Mouse (Mus musculus): ENCODE results near the gene Tnfsf18. TPM values are rescaled to one million over a fixed set of nuclear protein-coding genes. Genes with fewer than 3 reads are reported as not detected.

Tnfsf18 gene
- total and polyA plus RNA-seq, 3 experiments: not detected

DNA sequence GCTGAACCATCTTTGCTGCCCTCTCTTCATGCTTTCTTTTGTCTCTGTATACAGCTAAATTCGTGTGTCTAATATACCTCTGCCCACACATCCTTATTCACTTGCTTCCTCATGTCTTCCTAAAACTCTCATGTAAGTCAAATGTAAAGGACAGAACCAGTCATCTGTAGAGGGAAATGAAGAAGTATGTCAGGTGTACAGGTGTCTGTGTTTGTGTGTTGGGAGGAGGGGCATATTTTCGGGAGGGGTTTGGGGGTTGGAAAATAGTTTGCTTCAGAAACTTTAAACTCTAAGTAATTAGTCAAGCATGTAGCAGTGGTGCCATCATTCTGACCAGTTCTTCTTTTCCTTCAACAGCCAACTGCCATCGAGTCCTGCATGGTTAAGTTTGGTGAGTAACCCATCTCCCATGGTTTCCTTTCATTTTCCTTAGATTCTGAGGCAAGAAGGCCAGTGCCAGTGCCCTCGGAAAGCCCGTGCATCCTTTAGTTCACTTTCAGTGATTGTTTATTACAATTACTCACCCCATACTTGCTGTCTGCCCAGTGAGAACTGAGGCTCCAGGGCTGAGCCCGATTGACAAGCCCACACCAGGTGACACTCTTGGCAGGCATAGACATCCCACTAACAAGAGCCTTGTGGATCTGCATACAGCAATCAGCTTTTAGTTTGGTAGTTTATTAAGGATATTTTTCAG, 5.8 kb downstream of the Tnfsf18 start:
- H3K36me3 ChIP-seq (ENCODE audit: control insufficient read depth in 1 of 2, insufficient read depth in 2 of 2, low read length in 2 of 2): no peaks in the 10 kb centered on the region
- H3K27ac ChIP-seq (ENCODE audit: control insufficient read depth, low read depth, low read length): no peak overlapping the region
- DNase-seq (ENCODE audit: low read depth, low spot score): no peak
- TF ChIP-seq ETS1 (IDR thresholded peaks at IDR 0.05; ENCODE audit: low read depth, low read length): no peak
- no peak for TF ChIP-seq RAD21 (IDR thresholded peaks at IDR 0.05; ENCODE audit: low read depth, low read length)
- no peak for TF ChIP-seq BHLHE40 (IDR thresholded peaks at IDR 0.05; ENCODE audit: borderline replicate concordance, low read depth, low read length)
- no peak for TF ChIP-seq POLR2AphosphoS5 (IDR thresholded peaks at IDR 0.05; ENCODE audit: borderline replicate concordance, low read depth, low read length)
- TF ChIP-seq CHD1 (IDR thresholded peaks at IDR 0.05; ENCODE audit: low read depth, low read length): no peak
- TF ChIP-seq ZC3H11A (IDR thresholded peaks at IDR 0.05; ENCODE audit: low read depth, low read length): no peak
- no peak for TF ChIP-seq UBTF (IDR thresholded peaks at IDR 0.05; ENCODE audit: borderline replicate concordance, insufficient read depth, low read depth, low read length)
- no peak for TF ChIP-seq MAX (IDR thresholded peaks at IDR 0.05; ENCODE audit: low read length)
- no peak for TF ChIP-seq TCF12 (IDR thresholded peaks at IDR 0.05; ENCODE audit: low read depth, low read length)
- TF ChIP-seq MXI1 (IDR thresholded peaks at IDR 0.05; ENCODE audit: low read depth, low read length): no peak
- TF ChIP-seq NRF1 (IDR thresholded peaks at IDR 0.05; ENCODE audit: insufficient read depth, low read depth, low read length, poor library complexity, severe bottlenecking): no peak
- no peak for TF ChIP-seq MYC (IDR thresholded peaks at IDR 0.05; ENCODE audit: low read depth, low read length)
- no peak for TF ChIP-seq EP300 (IDR thresholded peaks at IDR 0.05; ENCODE audit: low read depth in 1 of 2, low read length in 2 of 2)
- no peak for TF ChIP-seq JUND (IDR thresholded peaks at IDR 0.05; ENCODE audit: low read depth, low read length)
- TF ChIP-seq ZMIZ1 (IDR thresholded peaks at IDR 0.05; ENCODE audit: low read depth, low read length): no peak
- TF ChIP-seq E2F4 (IDR thresholded peaks at IDR 0.05; ENCODE audit: borderline replicate concordance, low read depth, low read length): no peak
- no peak for TF ChIP-seq ELF1 (IDR thresholded peaks at IDR 0.05; ENCODE audit: low read depth, low read length)
- no peaks in the 10 kb centered on the region for H3K9me3 ChIP-seq (replicated peaks; ENCODE audit: insufficient read depth, low read length)
- H3K9ac ChIP-seq (ENCODE audit: control insufficient read depth, low read depth, low read length, poor library complexity, severe bottlenecking): no peak overlapping the region
- no peaks in the 10 kb centered on the region for H3K4me1 ChIP-seq (ENCODE audit: control insufficient read depth in 1 of 2, insufficient read depth in 2 of 2, low read length in 2 of 2)
- no peak overlapping the region for H3K4me3 ChIP-seq (ENCODE audit: control insufficient read depth in 1 of 2, insufficient read depth in 1 of 2, low read depth in 2 of 2, low read length in 2 of 2)
- no peaks in the 10 kb centered on the region for H3K27me3 ChIP-seq (ENCODE audit: control insufficient read depth in 1 of 2, insufficient read depth in 2 of 2, low read length in 2 of 2)
- H3K79me2 ChIP-seq (ENCODE audit: control insufficient read depth, insufficient read depth, low read length, poor library complexity): no peaks in the 10 kb centered on the region

- Histone ChIP-seq H3K79me2 (ENCODE audit: control insufficient read depth, insufficient read depth, low read length, poor library complexity) (no peaks in the 10 kb centered on the region), H3K36me3 (ENCODE audit: control insufficient read depth in 1 of 2, insufficient read depth in 2 of 2, low read length in 2 of 2) (no peaks in the 10 kb centered on the region), H3K9ac (ENCODE audit: control insufficient read depth, low read depth, low read length, poor library complexity, severe bottlenecking) (no peak overlapping the region), H3K9me3 (replicated peaks; ENCODE audit: insufficient read depth, low read length) (no peaks in the 10 kb centered on the region), H3K4me1 (ENCODE audit: control insufficient read depth in 1 of 2, insufficient read depth in 2 of 2, low read length in 2 of 2) (no peaks in the 10 kb centered on the region), H3K27ac (ENCODE audit: control insufficient read depth, low read depth, low read length) (no peak overlapping the region), H3K27me3 (ENCODE audit: control insufficient read depth in 1 of 2, insufficient read depth in 2 of 2, low read length in 2 of 2) (no peaks in the 10 kb centered on the region), H3K4me3 (ENCODE audit: control insufficient read depth in 1 of 2, insufficient read depth in 1 of 2, low read depth in 2 of 2, low read length in 2 of 2) (no peak overlapping the region)
- no peak for TF ChIP-seq MEF2A (IDR thresholded peaks at IDR 0.05; ENCODE audit: extremely low read depth, insufficient replicate concordance, low read depth, low read length, poor library complexity, severe bottlenecking)
- TF ChIP-seq NRF1 (IDR thresholded peaks at IDR 0.05; ENCODE audit: insufficient read depth, low read depth, low read length, poor library complexity, severe bottlenecking): no peak
- TF ChIP-seq POLR2AphosphoS5 (IDR thresholded peaks at IDR 0.05; ENCODE audit: borderline replicate concordance, low read depth, low read length): no peak
- no peak for TF ChIP-seq ZNF384 (IDR thresholded peaks at IDR 0.05; ENCODE audit: low read depth, low read length)
- no peak for TF ChIP-seq MYB (IDR thresholded peaks at IDR 0.05; ENCODE audit: low read depth, low read length)
- no peak for DNase-seq (ENCODE audit: low read depth, low spot score)
Measured at GRCm38 (mm10) chr1:161500811-161501146, 6.3 kb downstream of the Tnfsf18 start.

All from MEL (cell line).